Mouse (Mus musculus) heart, embryonic 16.5 days (tissue): ENCODE data around the gene Gm44503. TPM values are rescaled to one million over a fixed set of nuclear protein-coding genes. Genes with fewer than 3 reads are reported as not detected.
A peak's percentile ranks its signal among the peaks of the same experiment; 100 is the strongest.

Experiments used
- ATAC-seq: fragments of 200-750 bp; cut with Nextera tagmentation; replicated peaks from 2 replicates; pipeline ENCODE4 v1.8.0; 2017; ENCODE audit warnings: moderate number of reproducible peaks; ENCODE audit not compliant: insufficient read depth, low FRiP score; ENCODE audit errors: extremely low read depth
- H3K27ac ChIP-seq: fragments of 300-500 bp; sonication (generic); 2 replicates; pipeline ENCODE4 v1.5.1; 2014; ENCODE audit warnings: mild to moderate bottlenecking, low read length, control low read depth, moderate library complexity
- H3K27me3 ChIP-seq: fragments of 300-500 bp; sonication (generic); 2 replicates; pipeline ENCODE4 v1.6.1; 2014; ENCODE audit warnings: low read length, mixed read lengths; ENCODE audit not compliant: control insufficient read depth, insufficient read depth
- H3K36me3 ChIP-seq: fragments of 300-500 bp; sonication (generic); 2 replicates; pipeline ENCODE4 v1.6.1; 2014; ENCODE audit not compliant: control insufficient read depth, insufficient read depth
- H3K4me1 ChIP-seq: fragments of 300-500 bp; sonication (generic); 2 replicates; pipeline ENCODE4 v1.6.1; 2014; ENCODE audit warnings: low read length, mixed read lengths; ENCODE audit not compliant: control insufficient read depth, insufficient read depth
- H3K4me2 ChIP-seq: fragments of 300-500 bp; sonication (generic); 2 replicates; pipeline ENCODE4 v1.6.1; 2014; ENCODE audit warnings: low read depth, mild to moderate bottlenecking, control low read depth, low read length
- H3K4me3 ChIP-seq: fragments of 300-500 bp; sonication (generic); 2 replicates; pipeline ENCODE4 v1.5.1; 2014; ENCODE audit warnings: mild to moderate bottlenecking, control low read depth, low read length
- H3K9ac ChIP-seq: fragments of 300-500 bp; sonication (generic); 2 replicates; pipeline ENCODE4 v1.6.1; 2014; ENCODE audit warnings: low read length, control low read depth
- H3K9me3 ChIP-seq: fragments of 300-500 bp; sonication (generic); replicated peaks from 2 replicates; pipeline ENCODE4 v1.6.1; 2016; ENCODE audit warnings: low read length; ENCODE audit not compliant: control insufficient read depth
- WGBS: fragments of 180-500 bp; shearing (Covaris S2); extraction: QIAGEN DNeasy Blood & Tissue Kit; methylation state at CpG from one replicate; pipeline ENCODE4 v1.1.7; 2014; 5-methylcytosine and 5-hydroxymethylcytosine counted together
- polyA plus RNA-seq: library from polyadenylated mRNA; unstranded; fragments of >200 nt; fragmentation: Nextera tagmentation; extraction: Ambion mirVana; gene quantifications from 2 replicates; pipeline ENCODE4 v1.2.1, GENCODE M21; 2015

The Gm44503 gene
- polyA plus RNA-seq, 1 experiment from 2014 or later, result not detected

DNA sequence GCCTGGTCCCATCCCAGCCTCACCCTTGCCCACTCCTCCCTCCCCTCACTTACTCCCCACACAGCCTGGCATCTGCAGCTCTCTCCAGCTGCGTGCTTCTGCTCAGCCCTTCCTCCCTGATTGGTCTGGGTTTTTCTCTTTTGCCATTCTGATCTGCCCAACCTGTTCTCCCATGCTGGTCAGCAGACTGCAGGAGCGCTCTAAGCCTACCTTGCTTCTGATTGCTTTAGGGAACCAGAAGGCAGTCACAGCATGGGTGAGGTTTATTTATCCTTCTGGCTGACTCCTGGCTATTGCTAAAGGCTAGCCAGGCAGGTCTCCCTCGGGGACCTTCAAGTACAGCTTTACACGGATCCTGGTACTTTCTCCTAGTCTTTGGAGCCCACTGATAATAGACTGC is 72.8 kb downstream of the Gm44503 start:
- no peak overlapping the region for H3K4me2 ChIP-seq
- H3K27ac ChIP-seq, result no peak overlapping the region
- H3K9ac ChIP-seq, result no peak overlapping the region
- H3K36me3 ChIP-seq, result peaks cover 15% of the 10 kb centered on the region
- H3K27me3 ChIP-seq, result no peaks in the 10 kb centered on the region
- no peak overlapping the region for H3K4me3 ChIP-seq
- no peak for ATAC-seq
- 56% methylated on average over 4 of the region's 4 CpGs for WGBS
- H3K9me3 ChIP-seq, result no peaks in the 10 kb centered on the region
- H3K4me1 ChIP-seq, result no peaks in the 10 kb centered on the region

DNA sequence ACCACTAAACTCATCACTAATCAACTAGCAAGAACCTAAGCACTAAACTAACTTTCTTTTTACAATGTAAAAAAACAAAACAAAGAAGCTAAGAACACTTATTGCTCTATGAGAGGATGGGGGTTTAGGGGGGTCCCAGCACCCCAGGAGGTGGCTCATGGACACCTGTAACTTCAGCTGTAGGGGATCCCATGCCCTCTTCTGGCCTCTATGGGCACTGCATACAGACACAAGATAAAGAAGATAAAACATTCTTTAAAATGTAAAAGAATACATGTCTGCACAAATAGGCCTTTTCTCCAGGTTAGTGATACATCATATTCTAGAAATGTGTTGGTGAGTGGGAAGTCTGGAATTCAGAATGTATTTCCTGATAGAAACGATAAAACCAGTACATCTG is 74.8 kb downstream of the Gm44503 start:
- Histone ChIP-seq H3K4me1 (no peaks in the 10 kb centered on the region), H3K27ac (no peak overlapping the region), H3K9me3 (no peaks in the 10 kb centered on the region), H3K4me2 (no peak overlapping the region), H3K9ac (no peak overlapping the region), H3K36me3 (peaks cover 15% of the 10 kb centered on the region), H3K27me3 (no peaks in the 10 kb centered on the region), H3K4me3 (no peak overlapping the region)
- WGBS, result 98% methylated on average over 1 of the region's 1 CpGs
- ATAC-seq, result no peak

DNA sequence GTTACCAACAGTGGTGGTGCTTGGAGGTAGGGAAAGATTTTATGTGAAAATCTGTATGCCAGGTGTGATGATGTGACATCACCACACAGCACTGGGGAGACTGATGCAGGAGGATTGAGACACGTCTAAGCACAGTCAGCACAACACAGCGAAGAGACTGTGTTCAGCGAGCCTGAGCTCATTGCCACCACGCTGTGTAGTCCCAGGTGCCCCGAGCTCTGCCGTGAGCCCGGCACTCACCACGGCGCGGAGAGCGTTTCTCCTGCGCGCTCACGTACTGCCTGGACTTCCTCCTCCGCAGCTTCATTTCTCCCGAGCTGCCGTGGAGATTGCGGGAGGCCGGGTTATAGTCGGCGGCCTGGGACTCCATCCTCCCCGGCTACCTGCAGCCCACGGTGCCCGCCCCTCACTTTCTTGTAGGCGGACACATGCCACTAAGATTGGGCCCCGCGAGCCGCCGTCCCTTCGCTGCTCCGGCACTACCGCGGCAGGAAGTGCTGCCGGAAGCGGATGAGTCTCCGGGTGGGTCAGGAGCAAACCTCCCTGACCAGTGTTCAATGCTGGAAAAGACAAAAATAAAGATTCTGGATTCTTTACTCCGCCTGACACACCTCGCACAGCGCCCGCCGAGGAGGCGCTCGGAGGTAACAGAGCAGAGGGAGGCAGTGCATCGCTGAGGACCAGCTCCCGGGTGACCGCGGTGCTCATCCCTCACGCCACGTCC is 80.7 kb downstream of the Gm44503 start:
- Histone ChIP-seq H3K27ac (peak overlapping the region; percentile 81), H3K36me3 (no peaks in the 10 kb centered on the region), H3K27me3 (no peaks in the 10 kb centered on the region), H3K4me2 (peak overlapping the region; percentile 95), H3K4me1 (peaks cover 10% of the 10 kb centered on the region), H3K4me3 (peak overlapping the region; percentile 82), H3K9me3 (no peaks in the 10 kb centered on the region), H3K9ac (peak overlapping the region; percentile 85)
- 0% methylated on average over 49 of the region's 49 CpGs for WGBS
- ATAC-seq, result peak; percentile 82

DNA sequence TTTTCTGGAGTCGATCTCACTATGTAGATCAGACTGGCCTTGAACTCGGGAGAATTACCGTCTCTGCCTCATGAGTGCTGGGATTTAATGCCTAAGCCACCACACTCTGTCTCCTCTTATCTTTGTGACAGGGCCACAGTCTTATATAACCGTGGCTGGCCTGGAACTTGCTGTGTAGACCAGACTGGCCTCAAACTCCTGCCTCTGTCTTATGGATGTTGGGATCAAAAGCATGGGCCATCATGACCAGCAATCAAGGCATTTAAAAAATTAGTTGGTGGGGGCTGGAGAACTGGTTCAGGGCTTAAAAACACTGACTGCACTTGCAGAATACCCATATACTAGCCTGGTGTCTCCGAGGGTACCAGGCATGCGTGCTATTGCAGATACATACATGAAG is 81.4 kb downstream of the Gm44503 start, which contains the start of gene Pigb:
Gene Pigb (minus strand): TSS at position 299 of the 400 bp plus-strand sequence.
- WGBS, result 24% methylated on average over 6 of the region's 6 CpGs

GRCm38 (mm10) chr9:73044146-73045079 is 85.8 kb downstream of the Gm44503 start, which contains the start of gene Rab27a:
TSS of gene Rab27a (plus strand) at chr9:73044854.
- Histone ChIP-seq H3K4me2 (peak within 1 kb of the TSS; percentile 96), H3K36me3 (no peaks in the 10 kb centered on the region), H3K4me3 (peak within 1 kb of the TSS; percentile 62), H3K27ac (no peak within 1 kb of the TSS), H3K9ac (peak within 1 kb of the TSS; percentile 74), H3K9me3 (no peaks in the 10 kb centered on the region), H3K27me3 (no peaks in the 10 kb centered on the region), H3K4me1 (peaks cover 12% of the 10 kb centered on the region)
- WGBS, result under 1% methylated on average over 41 of the region's 41 CpGs
- ATAC-seq, result peak; percentile 78

More for the DNA sequence above, 81.4 kb downstream of the Gm44503 start, which contains the start of gene Pigb:
- Histone ChIP-seq H3K4me1 (peaks cover 10% of the 10 kb centered on the region), H3K27ac (peak within 1 kb of the TSS; percentile 81), H3K4me2 (peak within 1 kb of the TSS; percentile 95), H3K36me3 (no peaks in the 10 kb centered on the region), H3K27me3 (no peaks in the 10 kb centered on the region), H3K9ac (peak within 1 kb of the TSS; percentile 85), H3K4me3 (peak within 1 kb of the TSS; percentile 82), H3K9me3 (no peaks in the 10 kb centered on the region)
- ATAC-seq, result no peak

GRCm38 (mm10) chr9:73045204-73045603 is 86.6 kb downstream of the Gm44503 start:
- 8% methylated on average over 7 of the region's 7 CpGs for WGBS
- ATAC-seq, result no peak

GRCm38 (mm10) chr9:73045711-73046110 is 87.1 kb downstream of the Gm44503 start:
- no peaks in the 10 kb centered on the region for H3K27me3 ChIP-seq
- H3K4me3 ChIP-seq, result peak overlapping the region; percentile 62
- WGBS, result 57% methylated on average over 10 of the region's 10 CpGs
- H3K36me3 ChIP-seq, result no peaks in the 10 kb centered on the region
- no peak for ATAC-seq
- no peak overlapping the region for H3K27ac ChIP-seq
- no peaks in the 10 kb centered on the region for H3K9me3 ChIP-seq
- H3K9ac ChIP-seq, result peak overlapping the region; percentile 74
- peak overlapping the region; percentile 96 for H3K4me2 ChIP-seq
- peaks cover 6% of the 10 kb centered on the region; the same call in 1 of the 2 replicates for H3K4me1 ChIP-seq

More at GRCm38 (mm10) chr9:73045204-73045603, 86.6 kb downstream of the Gm44503 start:
- peak overlapping the region; percentile 96 for H3K4me2 ChIP-seq
- H3K27ac ChIP-seq, result no peak overlapping the region
- H3K4me3 ChIP-seq, result peak overlapping the region; percentile 62
- H3K9me3 ChIP-seq, result no peaks in the 10 kb centered on the region
- peaks cover 10% of the 10 kb centered on the region for H3K4me1 ChIP-seq
- H3K27me3 ChIP-seq, result no peaks in the 10 kb centered on the region
- H3K36me3 ChIP-seq, result no peaks in the 10 kb centered on the region
- H3K9ac ChIP-seq, result peak overlapping the region; percentile 74

DNA sequence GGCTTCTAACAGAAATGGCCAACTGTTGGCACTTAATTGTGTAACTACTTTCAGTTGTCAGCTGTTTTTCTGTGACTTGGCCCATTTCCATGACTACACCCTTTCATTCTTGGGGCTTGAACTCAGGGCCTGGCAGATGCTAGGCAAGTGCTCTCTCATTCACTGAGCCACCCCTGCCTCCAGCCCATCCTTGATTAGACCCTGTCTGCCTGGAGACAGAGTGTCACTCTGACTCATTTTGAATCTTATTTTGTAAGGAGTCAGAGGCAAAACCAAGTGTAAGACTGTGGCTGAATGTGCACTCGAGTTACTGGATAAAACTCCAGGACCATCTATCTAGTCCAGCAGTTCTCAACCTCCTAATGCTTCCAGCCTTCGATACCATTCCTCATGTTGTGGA is 89.3 kb downstream of the Gm44503 start:
- no peak for ATAC-seq
- WGBS, result 67% methylated on average over 2 of the region's 2 CpGs
- H3K9ac ChIP-seq, result no peak overlapping the region
- H3K4me1 ChIP-seq, result peaks cover 6% of the 10 kb centered on the region; the same call in 1 of the 2 replicates
- no peak overlapping the region for H3K4me3 ChIP-seq
- H3K36me3 ChIP-seq, result no peaks in the 10 kb centered on the region
- no peak overlapping the region for H3K4me2 ChIP-seq
- H3K27ac ChIP-seq, result no peak overlapping the region
- no peaks in the 10 kb centered on the region for H3K9me3 ChIP-seq
- H3K27me3 ChIP-seq, result no peaks in the 10 kb centered on the region
